Mouse (Mus musculus): ENCODE data around the gene Frmpd2. TPM values are rescaled to one million over a fixed set of nuclear protein-coding genes. Genes with fewer than 3 reads are reported as not detected.

The Frmpd2 gene
- polyA plus RNA-seq, 1 experiment from 2014 or later: 0.09 TPM

- Histone ChIP-seq H3K4me1 (no peaks in the 10 kb centered on the region), H3K36me3 (replicated peaks) (no peaks in the 10 kb centered on the region), H3K4me3 (no peak overlapping the region), H3K27me3 (replicated peaks; ENCODE audit: low read depth, poor library complexity, severe bottlenecking) (no peaks in the 10 kb centered on the region), H3K27ac (replicated peaks) (no peak overlapping the region), H3K9me3 (no peaks in the 10 kb centered on the region)
- 58% methylated on average over 3 of the region's 3 CpGs for WGBS
- no peak for DNase-seq (ENCODE audit: low spot score)
Measured at GRCm38 (mm10) chr14:33521538-33521937, 50.0 kb downstream of the Frmpd2 start.

GRCm38 (mm10) chr14:33525272-33525983, 53.9 kb downstream of the Frmpd2 start:
- no peak for DNase-seq (ENCODE audit: low spot score)
- Histone ChIP-seq H3K4me3 (no peak overlapping the region), H3K9me3 (no peaks in the 10 kb centered on the region), H3K27me3 (replicated peaks; ENCODE audit: low read depth, poor library complexity, severe bottlenecking) (no peaks in the 10 kb centered on the region), H3K4me1 (peaks cover 11% of the 10 kb centered on the region; the same call in 1 of the 2 replicates), H3K27ac (replicated peaks) (no peak overlapping the region), H3K36me3 (replicated peaks) (no peaks in the 10 kb centered on the region)
- 75% methylated on average over 12 of the region's 12 CpGs for WGBS

- H3K4me3 ChIP-seq: no peak overlapping the region
- no peaks in the 10 kb centered on the region for H3K36me3 ChIP-seq (replicated peaks)
- no peak overlapping the region for H3K27ac ChIP-seq (replicated peaks)
- peaks cover 11% of the 10 kb centered on the region; the same call in 1 of the 2 replicates for H3K4me1 ChIP-seq
- peak; percentile 34 for DNase-seq (ENCODE audit: low spot score)
- 59% methylated on average over 2 of the region's 2 CpGs for WGBS
- no peaks in the 10 kb centered on the region for H3K27me3 ChIP-seq (replicated peaks; ENCODE audit: low read depth, poor library complexity, severe bottlenecking)
- H3K9me3 ChIP-seq: no peaks in the 10 kb centered on the region
Measured at GRCm38 (mm10) chr14:33526621-33527020, 55.1 kb downstream of the Frmpd2 start.

- Histone ChIP-seq H3K9me3 (no peaks in the 10 kb centered on the region), H3K4me3 (no peak overlapping the region), H3K27me3 (replicated peaks; ENCODE audit: low read depth, poor library complexity, severe bottlenecking) (no peaks in the 10 kb centered on the region), H3K27ac (replicated peaks) (no peak overlapping the region), H3K36me3 (replicated peaks) (no peaks in the 10 kb centered on the region), H3K4me1 (peaks cover 11% of the 10 kb centered on the region; the same call in 1 of the 2 replicates)
- DNase-seq (ENCODE audit: low spot score): no peak
- WGBS: 68% methylated on average over 3 of the region's 3 CpGs
Measured at GRCm38 (mm10) chr14:33527938-33528337, 56.4 kb downstream of the Frmpd2 start.

- H3K4me1 ChIP-seq: peaks cover 11% of the 10 kb centered on the region; the same call in 1 of the 2 replicates
- H3K27me3 ChIP-seq (replicated peaks; ENCODE audit: low read depth, poor library complexity, severe bottlenecking): no peaks in the 10 kb centered on the region
- no peaks in the 10 kb centered on the region for H3K9me3 ChIP-seq
- no peaks in the 10 kb centered on the region for H3K36me3 ChIP-seq (replicated peaks)
- no peak for DNase-seq (ENCODE audit: low spot score)
- 76% methylated on average over 8 of the region's 8 CpGs for WGBS
- no peak overlapping the region for H3K27ac ChIP-seq (replicated peaks)
- no peak overlapping the region for H3K4me3 ChIP-seq
Measured at GRCm38 (mm10) chr14:33531331-33531912, 59.9 kb downstream of the Frmpd2 start.

GRCm38 (mm10) chr14:33532792-33533191, 61.3 kb downstream of the Frmpd2 start:
- 89% methylated on average over 5 of the region's 5 CpGs for WGBS
- Histone ChIP-seq H3K4me3 (no peak overlapping the region), H3K27ac (replicated peaks) (no peak overlapping the region), H3K27me3 (replicated peaks; ENCODE audit: low read depth, poor library complexity, severe bottlenecking) (no peaks in the 10 kb centered on the region), H3K4me1 (peaks cover 10% of the 10 kb centered on the region; the same call in 1 of the 2 replicates), H3K36me3 (replicated peaks) (no peaks in the 10 kb centered on the region), H3K9me3 (no peaks in the 10 kb centered on the region)
- no peak for DNase-seq (ENCODE audit: low spot score)

GRCm38 (mm10) chr14:33533516-33533915, 62.0 kb downstream of the Frmpd2 start:
- no peak overlapping the region for H3K27ac ChIP-seq (replicated peaks)
- no peaks in the 10 kb centered on the region for H3K27me3 ChIP-seq (replicated peaks; ENCODE audit: low read depth, poor library complexity, severe bottlenecking)
- no peaks in the 10 kb centered on the region for H3K9me3 ChIP-seq
- no peaks in the 10 kb centered on the region for H3K36me3 ChIP-seq (replicated peaks)
- H3K4me1 ChIP-seq: peaks cover 7% of the 10 kb centered on the region; the same call in 1 of the 2 replicates
- 63% methylated on average over 1 of the region's 1 CpGs for WGBS
- no peak overlapping the region for H3K4me3 ChIP-seq
- DNase-seq (ENCODE audit: low spot score): no peak

GRCm38 (mm10) chr14:33535317-33535716, 63.8 kb downstream of the Frmpd2 start:
- DNase-seq (ENCODE audit: low spot score): no peak
- no peaks in the 10 kb centered on the region for H3K36me3 ChIP-seq (replicated peaks)
- no peaks in the 10 kb centered on the region for H3K27me3 ChIP-seq (replicated peaks; ENCODE audit: low read depth, poor library complexity, severe bottlenecking)
- H3K4me1 ChIP-seq: no peaks in the 10 kb centered on the region
- H3K27ac ChIP-seq (replicated peaks): no peak overlapping the region
- H3K9me3 ChIP-seq: no peaks in the 10 kb centered on the region
- 84% methylated on average over 6 of the region's 6 CpGs for WGBS
- H3K4me3 ChIP-seq: no peak overlapping the region

GRCm38 (mm10) chr14:33539559-33540167, 68.2 kb downstream of the Frmpd2 start:
- no peak overlapping the region for H3K4me3 ChIP-seq
- no peaks in the 10 kb centered on the region for H3K9me3 ChIP-seq
- H3K36me3 ChIP-seq (replicated peaks): no peaks in the 10 kb centered on the region
- peak; percentile 4 for DNase-seq (ENCODE audit: low spot score)
- 91% methylated on average over 7 of the region's 7 CpGs for WGBS
- no peaks in the 10 kb centered on the region for H3K27me3 ChIP-seq (replicated peaks; ENCODE audit: low read depth, poor library complexity, severe bottlenecking)
- no peaks in the 10 kb centered on the region for H3K4me1 ChIP-seq
- no peak overlapping the region for H3K27ac ChIP-seq (replicated peaks)

- DNase-seq (ENCODE audit: low spot score): peak; percentile 3
- no peak overlapping the region for H3K4me3 ChIP-seq
- H3K27ac ChIP-seq (replicated peaks): no peak overlapping the region
- H3K9me3 ChIP-seq: no peaks in the 10 kb centered on the region
- WGBS: 82% methylated on average over 8 of the region's 8 CpGs
- no peaks in the 10 kb centered on the region for H3K36me3 ChIP-seq (replicated peaks)
- H3K4me1 ChIP-seq: no peaks in the 10 kb centered on the region
- H3K27me3 ChIP-seq (replicated peaks; ENCODE audit: low read depth, poor library complexity, severe bottlenecking): no peaks in the 10 kb centered on the region
Measured at GRCm38 (mm10) chr14:33545565-33546143, 74.2 kb downstream of the Frmpd2 start.

- Histone ChIP-seq H3K9me3 (no peaks in the 10 kb centered on the region), H3K4me1 (no peaks in the 10 kb centered on the region), H3K27me3 (replicated peaks; ENCODE audit: low read depth, poor library complexity, severe bottlenecking) (no peaks in the 10 kb centered on the region), H3K4me3 (no peak overlapping the region), H3K36me3 (replicated peaks) (no peaks in the 10 kb centered on the region), H3K27ac (replicated peaks) (no peak overlapping the region)
- WGBS: 76% methylated on average over 3 of the region's 3 CpGs
- DNase-seq (ENCODE audit: low spot score): no peak
Measured at GRCm38 (mm10) chr14:33548650-33549049, 77.2 kb downstream of the Frmpd2 start.

GRCm38 (mm10) chr14:33549856-33550255, 78.4 kb downstream of the Frmpd2 start:
- no peaks in the 10 kb centered on the region for H3K36me3 ChIP-seq (replicated peaks)
- H3K4me1 ChIP-seq: no peaks in the 10 kb centered on the region
- no peaks in the 10 kb centered on the region for H3K27me3 ChIP-seq (replicated peaks; ENCODE audit: low read depth, poor library complexity, severe bottlenecking)
- WGBS: 78% methylated on average over 6 of the region's 6 CpGs
- no peak for DNase-seq (ENCODE audit: low spot score)
- H3K9me3 ChIP-seq: no peaks in the 10 kb centered on the region
- H3K27ac ChIP-seq (replicated peaks): no peak overlapping the region
- no peak overlapping the region for H3K4me3 ChIP-seq
